Mouse (Mus musculus): ENCODE measurements at regions not wholly inside any gene's neighbourhood (a gene's known extent, or its start where the extent isn't known, plus 50 kb on each side); places are given as distances from the start of the nearest gene placed in this dataset.

DNA sequence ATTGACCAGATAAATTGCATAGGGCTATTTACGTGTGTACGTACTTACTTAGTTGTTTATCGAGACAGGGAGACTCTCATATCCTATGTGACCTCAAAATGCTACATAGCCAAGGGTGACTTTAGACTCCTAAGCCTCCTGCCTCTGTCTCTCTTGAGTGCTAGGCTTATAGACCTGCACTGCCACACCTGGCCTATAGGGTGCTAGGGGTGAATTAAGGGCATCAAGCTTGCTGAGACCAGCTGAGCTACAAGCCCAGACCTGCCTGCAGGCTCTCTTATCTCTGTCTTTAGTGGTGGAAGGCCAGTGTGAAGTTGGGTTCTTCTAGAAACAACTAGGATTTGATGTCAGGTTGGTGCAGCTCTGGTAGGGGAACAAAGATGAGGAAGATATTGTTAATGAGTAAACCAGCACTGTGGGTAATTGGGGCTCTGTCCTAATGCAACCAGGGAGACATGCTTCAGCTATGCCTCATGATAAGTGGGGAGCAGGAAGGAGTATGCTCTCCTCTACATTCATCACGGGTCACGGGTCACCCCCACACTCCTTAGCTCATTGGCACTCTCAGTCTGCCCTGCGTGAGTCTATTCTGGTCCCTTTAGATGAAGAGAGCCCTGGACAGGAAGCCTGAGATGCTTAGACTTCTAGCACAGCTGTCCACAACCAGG is 387.8 kb downstream of the Med13l start:
- in situ Hi-C loops (cut with MboI; ENCODE audit: low pct_unique_long_range_greater_than_20kb in 1 of 2, low sequenced_read_pairs in 2 of 2, unreplicated experiment in 1 of 2) = no loop called here

DNA sequence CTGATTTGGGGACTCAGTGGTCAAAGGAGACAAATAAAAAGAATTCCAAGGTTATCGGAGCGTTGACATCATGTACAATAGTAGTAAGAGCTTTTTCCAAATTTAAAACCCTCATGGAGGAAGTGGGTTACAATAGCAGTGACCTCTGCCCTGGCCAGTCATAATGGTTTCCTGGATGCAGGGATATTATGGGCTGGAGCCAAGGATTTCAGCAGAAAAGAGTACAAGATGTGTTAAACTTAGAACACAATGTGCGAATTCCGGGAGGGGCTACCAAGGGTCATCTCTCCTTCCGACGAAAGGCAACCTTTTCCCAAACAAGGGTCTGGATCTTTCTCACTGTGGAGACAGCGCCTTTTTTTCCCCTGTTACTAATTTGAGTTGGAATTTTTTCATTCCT is 390.6 kb downstream of the Med13l start:
- in situ Hi-C loops (cut with MboI; ENCODE audit: low pct_unique_long_range_greater_than_20kb in 1 of 2, low sequenced_read_pairs in 2 of 2, unreplicated experiment in 1 of 2) = no loop called here

DNA sequence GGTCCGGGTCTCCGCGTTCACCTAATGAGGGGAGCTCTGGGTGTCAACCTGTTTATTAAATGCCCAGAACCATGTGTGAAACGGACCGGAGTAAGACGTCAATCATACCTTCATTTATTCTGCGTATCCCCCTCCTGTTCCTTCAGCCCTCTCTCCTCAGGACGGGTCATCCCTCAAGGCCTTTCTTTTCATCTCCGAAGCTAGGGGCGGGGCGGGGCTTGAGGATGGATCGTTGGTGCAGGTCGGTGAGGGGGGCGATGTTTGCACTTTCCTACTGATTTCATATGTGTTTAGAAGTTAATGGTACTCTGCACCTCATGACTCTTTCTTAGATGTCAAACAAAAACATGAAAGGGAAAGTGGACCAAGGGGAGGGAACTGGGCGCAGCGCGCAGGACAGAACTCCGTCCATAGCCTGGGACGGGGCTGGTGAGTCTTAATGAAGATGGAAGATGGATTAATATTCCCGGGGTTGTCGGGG is 400.1 kb downstream of the Med13l start:
- in situ Hi-C loops (cut with MboI; ENCODE audit: low pct_unique_long_range_greater_than_20kb in 1 of 2, low sequenced_read_pairs in 2 of 2, unreplicated experiment in 1 of 2) = no loop called here

DNA sequence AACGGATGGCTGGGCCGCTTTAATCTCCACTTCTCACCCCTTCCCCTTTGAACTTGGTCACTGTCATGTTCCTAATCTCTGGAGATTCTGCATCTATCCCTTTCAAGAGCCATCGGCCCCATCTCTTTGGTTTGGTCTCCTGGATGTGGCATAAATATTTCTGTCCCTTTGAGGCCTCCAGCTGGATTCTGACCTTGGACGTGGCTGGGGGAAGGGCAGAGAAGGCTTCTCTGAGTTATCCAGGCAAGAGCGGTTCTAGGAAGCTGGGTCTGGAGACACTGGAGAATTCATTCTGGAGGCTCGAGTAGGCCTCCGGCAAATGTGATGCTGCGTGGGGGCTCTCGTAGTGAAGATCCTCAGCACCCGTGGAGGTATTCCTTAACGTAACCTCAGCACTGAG is 400.6 kb downstream of the Med13l start:
- in situ Hi-C loops (cut with MboI; ENCODE audit: low pct_unique_long_range_greater_than_20kb in 1 of 2, low sequenced_read_pairs in 2 of 2, unreplicated experiment in 1 of 2) = no loop called here

DNA sequence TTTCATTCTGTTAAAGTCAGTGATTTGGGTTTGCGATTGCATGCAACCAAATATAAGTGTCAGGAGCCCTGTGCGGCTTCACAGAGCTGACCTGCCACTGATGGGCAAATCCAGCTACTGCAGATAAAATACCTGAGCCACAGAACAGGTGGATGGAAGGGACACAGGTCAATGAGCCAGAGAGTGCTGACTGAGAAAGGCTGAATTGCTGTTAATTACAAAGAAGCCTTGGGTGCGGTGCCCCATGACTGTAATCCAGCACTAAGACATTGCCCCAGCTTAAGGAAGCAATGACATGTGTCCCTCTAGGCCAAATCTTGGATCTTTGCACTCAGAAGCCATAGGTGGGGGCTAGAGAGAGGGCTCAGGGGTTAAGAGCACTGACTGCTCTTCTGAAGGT is 401.7 kb downstream of the Med13l start:
- in situ Hi-C loops (cut with MboI; ENCODE audit: low pct_unique_long_range_greater_than_20kb in 1 of 2, low sequenced_read_pairs in 2 of 2, unreplicated experiment in 1 of 2) = no loop called here

DNA sequence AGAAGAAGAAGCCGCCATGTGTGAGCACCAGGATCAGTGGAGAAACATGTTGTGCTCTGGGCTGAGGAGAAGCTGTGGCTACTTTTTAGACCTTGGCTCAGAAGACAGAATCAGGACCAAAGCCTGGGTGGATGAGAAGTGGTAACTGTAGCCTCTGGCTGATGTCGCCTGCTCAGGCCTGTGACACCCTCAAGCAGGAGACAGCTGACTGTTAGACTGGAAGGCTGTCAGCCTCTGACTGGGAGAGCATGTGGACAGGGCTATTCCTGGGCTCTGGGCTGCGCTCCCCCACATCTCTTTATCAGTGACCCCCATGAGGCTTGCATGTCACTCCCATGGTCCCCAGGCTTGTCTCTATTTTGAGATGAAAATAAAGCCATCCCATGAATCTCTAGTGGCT is 402.5 kb downstream of the Med13l start:
- in situ Hi-C loops (cut with MboI; ENCODE audit: low pct_unique_long_range_greater_than_20kb in 1 of 2, low sequenced_read_pairs in 2 of 2, unreplicated experiment in 1 of 2) = no loop called here

DNA sequence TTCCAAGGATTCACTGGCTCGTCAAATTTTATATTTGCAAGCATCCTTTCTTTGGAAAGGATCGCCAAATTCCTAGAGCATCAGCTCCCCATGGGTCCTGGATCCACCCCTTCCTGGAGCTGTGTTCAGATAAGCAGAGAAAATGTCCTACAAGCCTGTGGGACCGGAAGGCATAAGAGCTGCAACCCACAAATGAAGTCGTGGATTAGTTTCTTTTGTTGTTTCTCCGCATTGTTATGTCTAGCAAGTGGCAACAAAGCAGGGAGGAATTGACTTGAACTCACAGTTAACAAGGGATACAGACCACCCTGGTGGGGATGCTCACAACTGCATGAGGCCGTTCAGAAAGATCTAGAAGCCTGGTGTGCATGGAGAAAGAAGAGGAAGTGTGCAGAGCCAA is 406.4 kb downstream of the Med13l start:
- in situ Hi-C loops (cut with MboI; ENCODE audit: low pct_unique_long_range_greater_than_20kb in 1 of 2, low sequenced_read_pairs in 2 of 2, unreplicated experiment in 1 of 2) = no loop called here

DNA sequence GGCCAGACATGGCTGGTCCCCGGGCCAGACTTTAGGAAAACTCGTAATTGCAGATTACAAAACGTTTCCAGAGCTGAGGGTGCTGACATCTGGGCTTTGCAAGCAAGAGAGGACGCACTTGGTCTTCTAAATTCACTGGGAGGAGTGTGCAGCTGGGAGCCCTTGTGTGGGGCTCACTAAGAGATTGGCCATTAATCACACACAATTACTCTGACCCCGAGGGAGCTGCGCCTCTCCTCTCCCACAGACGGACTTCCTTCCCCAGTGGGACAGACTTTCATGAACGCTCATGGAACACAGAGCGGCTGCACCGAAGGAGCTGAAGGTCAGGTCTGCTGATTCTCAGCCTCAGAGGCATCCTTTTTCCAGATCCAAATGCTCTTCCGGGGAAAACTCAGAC is 407.2 kb downstream of the Med13l start:
- in situ Hi-C loops (cut with MboI; ENCODE audit: low pct_unique_long_range_greater_than_20kb in 1 of 2, low sequenced_read_pairs in 2 of 2, unreplicated experiment in 1 of 2) = no loop called here

DNA sequence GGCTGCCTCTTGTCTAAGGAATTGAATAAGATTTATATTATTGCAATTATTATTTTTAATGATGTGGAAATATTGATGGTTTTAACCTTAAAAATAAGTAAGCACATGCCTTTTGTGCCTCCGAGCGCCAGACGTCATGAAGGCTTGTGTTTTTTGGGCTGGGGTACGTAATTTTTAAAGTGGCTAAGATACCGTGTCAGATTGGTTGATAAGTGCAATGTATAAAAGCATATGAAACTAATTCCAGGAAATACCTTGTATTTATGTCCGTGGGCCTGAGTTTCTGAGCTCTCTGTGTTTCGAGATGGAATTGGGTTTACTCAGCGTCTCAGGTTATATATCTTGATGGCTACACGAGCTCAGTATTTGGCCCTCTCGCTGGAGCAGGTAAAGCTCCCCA is 414.7 kb downstream of the Med13l start:
- in situ Hi-C loops (cut with MboI; ENCODE audit: low pct_unique_long_range_greater_than_20kb in 1 of 2, low sequenced_read_pairs in 2 of 2, unreplicated experiment in 1 of 2) = no loop called here

DNA sequence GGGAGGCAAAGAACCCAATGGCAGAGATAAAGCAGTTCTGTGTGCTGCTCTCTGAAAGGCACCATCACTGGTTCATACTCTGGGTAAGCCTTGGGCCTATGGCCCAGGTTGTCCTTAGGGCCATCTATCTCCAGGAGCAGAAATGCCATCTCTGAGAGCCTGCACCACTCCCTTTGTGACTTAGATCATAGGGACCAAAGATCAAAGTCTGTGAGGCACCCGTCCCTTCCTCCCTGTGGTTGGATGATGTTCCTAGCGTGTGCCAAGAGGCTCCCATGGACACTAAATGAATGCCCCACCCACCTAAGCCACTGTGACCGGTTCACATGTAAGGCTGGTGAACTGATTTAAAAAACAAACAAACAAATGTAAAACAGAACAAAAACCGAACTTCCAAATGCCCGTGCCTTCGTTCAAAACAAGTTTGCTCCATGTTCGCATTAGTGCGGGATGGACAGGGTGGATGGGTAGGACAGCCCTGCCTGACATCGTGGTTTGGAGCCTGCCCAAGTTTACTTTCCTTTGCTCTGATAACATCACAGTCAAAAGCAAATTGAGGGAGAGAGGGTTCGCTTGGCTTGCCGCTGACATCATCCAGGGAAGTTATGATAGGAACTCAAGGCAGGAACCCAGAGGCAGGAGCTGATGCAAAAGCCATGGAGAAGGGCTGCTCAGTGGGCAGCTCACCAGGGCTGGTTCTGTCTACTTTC is 418.6 kb downstream of the Med13l start:
- in situ Hi-C loops (cut with MboI; ENCODE audit: low pct_unique_long_range_greater_than_20kb in 1 of 2, low sequenced_read_pairs in 2 of 2, unreplicated experiment in 1 of 2) = no loop called here

DNA sequence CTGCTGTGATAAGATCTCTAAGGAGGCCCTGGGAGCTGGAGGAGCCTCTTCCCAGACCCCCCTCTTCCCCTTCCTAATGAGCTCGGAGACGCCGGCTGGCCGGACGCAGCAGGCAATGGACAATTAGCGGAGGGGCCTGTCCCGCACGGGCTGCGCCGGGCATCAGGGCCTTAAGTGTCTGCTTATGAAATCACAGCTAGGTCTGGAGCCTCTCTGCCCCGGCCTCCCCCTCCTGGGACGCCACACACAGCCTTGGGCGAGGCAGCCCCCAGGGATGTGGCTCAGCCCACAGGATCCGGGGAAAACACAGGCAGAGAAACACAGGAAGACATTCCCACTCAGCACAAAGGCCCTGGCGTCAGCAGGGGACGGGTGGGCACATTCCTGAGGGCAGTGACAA is 420.6 kb downstream of the Med13l start:
- in situ Hi-C loops (cut with MboI; ENCODE audit: low pct_unique_long_range_greater_than_20kb in 1 of 2, low sequenced_read_pairs in 2 of 2, unreplicated experiment in 1 of 2) = no loop called here

DNA sequence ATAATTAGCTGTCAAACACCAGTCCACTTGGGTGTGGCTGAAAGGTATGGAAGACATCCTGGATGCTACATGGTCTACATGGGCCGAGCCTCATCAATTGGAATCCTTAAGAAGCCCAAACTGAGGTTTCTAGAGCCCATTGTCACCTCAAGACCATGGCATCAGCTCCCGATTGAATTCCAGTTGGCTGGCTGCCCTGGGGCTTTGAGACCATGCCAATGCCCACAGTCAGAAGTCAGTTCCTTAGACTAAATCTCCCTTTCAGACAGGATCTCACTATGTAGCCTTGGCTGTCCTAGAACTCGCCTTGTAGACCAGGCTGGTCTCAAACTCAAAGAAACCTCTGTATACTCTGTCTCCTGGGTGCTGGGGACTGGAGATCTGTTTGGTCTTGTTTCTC is 423.8 kb downstream of the Med13l start:
- in situ Hi-C loops (cut with MboI; ENCODE audit: low pct_unique_long_range_greater_than_20kb in 1 of 2, low sequenced_read_pairs in 2 of 2, unreplicated experiment in 1 of 2) = no loop called here

DNA sequence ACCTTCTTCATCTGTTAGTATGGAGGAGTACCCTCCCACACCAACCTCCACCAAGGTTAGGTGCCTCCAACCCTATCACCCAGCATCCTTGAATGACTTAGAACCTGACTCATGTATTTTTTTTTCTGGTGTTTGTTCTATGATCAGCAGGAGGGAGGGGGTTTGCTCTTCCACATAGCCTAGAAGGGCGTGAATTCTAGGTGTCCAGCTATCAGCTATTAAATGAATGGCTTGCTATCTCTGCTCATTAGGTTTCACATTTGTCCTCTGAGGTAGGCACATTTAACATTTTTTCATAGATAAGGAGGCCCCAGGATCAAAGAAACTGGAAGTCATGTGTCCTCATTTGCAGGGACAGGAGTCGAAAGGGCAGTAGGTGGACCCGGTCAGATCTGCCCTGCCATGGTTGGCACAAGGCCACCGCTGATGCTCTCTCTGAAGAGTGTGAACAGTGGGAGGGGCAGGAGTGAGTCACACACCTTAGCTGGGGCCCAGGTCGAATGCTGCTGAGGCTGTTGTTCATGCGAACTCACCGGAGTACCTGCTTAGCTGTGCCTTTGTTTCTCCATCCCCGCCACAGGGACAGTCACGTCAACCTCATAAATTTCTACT is 424.4 kb downstream of the Med13l start:
- in situ Hi-C loops (cut with MboI; ENCODE audit: low pct_unique_long_range_greater_than_20kb in 1 of 2, low sequenced_read_pairs in 2 of 2, unreplicated experiment in 1 of 2) = no loop called here

DNA sequence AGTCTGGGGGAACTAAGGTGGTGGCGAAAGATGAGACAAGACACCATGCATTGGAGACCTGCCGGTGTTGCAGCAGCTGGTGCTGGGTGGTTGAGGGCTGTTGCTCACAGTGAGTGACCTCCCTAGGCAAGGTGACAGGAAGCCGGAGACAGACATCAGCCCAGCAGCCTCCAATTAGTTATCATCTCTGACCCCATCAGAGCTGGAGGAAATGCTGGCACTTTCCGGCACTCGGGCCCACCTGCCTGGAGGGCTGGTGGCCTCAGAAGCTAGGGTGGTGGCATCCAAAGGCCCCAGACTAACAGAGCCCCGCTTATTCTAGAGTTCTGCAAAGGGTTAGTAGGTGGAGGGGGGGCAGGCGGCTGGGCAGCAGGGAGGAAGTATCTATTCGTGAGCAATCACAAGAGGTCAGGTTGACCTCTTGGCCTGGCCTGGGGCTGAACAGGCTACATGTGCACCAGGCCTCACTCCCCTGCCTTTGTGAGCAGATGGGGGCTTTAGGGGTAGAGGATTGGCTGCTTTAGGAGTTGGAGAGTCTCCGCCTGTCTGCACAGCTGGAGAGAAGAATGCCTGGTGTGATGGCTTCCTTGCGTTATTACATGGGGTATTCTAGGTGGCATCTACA is 427.0 kb downstream of the Med13l start:
- in situ Hi-C loops (cut with MboI; ENCODE audit: low pct_unique_long_range_greater_than_20kb in 1 of 2, low sequenced_read_pairs in 2 of 2, unreplicated experiment in 1 of 2) = no loop called here

DNA sequence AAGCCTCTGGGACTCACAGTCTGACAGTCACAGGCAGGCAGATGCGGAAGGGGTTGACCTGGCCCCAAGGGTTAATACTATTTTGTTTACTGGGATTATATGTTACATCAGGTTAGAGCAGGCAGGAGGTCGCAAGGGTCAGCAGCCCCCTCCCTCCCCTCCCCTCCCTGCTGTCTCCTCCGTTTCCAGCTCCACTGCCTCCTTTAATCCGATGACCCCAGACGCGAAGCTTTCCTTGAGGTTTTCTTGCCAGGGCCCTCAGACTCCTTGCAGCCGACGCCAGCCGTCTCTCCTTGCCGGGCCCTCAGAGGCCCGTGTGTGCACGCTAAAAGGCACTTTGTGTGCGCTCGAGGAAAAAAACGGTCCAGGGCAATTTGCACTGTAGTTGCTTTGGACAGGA is 438.6 kb downstream of the Med13l start:
- in situ Hi-C loops (cut with MboI; ENCODE audit: low pct_unique_long_range_greater_than_20kb in 1 of 2, low sequenced_read_pairs in 2 of 2, unreplicated experiment in 1 of 2) = no loop called here

DNA sequence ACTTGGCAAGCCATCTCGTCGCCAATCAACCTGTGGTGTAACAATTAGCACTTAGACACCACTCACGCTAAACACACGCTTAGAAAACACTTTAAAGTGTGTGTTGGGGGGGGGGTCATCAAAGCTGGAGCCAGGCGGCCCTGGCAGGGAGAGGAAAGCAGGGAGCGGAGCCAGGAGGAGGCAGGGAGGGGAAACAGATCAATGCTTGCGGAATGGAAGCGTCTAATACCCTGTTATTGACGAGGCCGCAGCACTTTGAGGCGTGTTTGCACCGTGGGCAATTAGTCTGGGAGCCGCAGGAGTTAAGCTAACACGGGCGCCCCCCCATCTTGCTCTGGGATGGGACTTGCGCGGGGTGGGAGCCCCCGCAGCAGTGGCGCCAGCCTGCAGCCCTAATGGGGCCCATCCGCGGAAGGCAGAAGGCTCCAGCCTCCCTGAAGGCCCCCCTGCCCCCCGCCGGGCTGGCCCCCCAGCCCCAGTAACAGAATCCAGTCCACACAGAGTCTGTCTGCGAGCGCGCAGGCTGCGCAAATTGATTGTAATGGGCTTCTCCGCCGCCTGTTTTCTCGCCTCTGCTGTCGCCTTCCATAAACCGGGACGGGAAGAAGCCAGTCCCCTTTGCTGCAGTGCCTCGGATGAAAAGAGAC is 445.5 kb downstream of the Med13l start:
- in situ Hi-C loops (cut with MboI; ENCODE audit: low pct_unique_long_range_greater_than_20kb in 1 of 2, low sequenced_read_pairs in 2 of 2, unreplicated experiment in 1 of 2) = no loop called here

DNA sequence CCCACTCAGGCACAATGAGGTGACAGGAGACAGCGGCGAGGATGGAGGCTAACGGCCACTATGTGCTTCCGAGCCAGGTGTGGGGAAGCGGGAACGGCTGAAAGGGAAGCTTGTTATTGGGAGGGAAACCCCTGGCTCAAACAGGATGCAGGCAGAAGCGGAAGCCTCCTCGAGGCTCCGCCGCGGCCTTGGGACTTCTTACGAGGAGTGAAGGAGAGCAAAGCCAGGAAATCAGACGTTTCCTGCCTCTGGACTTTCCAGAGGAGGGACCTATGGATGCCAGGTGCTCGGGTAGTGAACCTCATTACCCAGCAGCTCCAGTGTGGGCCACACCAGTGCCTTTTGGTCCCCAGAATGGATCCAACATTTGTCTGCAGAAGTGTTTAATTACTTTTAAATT is 449.6 kb downstream of the Med13l start:
- in situ Hi-C loops (cut with MboI; ENCODE audit: low pct_unique_long_range_greater_than_20kb in 1 of 2, low sequenced_read_pairs in 2 of 2, unreplicated experiment in 1 of 2) = no loop called here

DNA sequence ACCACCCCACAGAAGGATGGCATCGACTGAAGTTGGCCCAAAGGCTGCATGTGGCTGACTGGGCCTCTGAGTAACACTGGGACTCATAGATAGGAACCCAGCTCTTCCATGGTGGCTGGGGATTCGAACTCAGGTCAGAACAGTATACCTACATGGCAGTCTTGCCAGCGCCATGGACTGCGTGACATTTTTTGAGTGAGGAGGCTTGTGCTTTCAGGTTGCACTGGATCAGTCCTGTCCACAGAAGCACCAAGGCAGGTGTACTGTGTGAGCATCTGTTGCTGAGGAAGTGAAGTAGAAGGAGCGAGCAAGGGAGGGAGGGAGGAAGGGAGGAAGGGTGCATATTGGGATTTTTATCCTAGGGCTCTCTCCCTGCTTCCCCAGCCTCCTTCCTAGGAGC is 454.7 kb downstream of the Med13l start:
- in situ Hi-C loops (cut with MboI; ENCODE audit: low pct_unique_long_range_greater_than_20kb in 1 of 2, low sequenced_read_pairs in 2 of 2, unreplicated experiment in 1 of 2) = no loop called here

DNA sequence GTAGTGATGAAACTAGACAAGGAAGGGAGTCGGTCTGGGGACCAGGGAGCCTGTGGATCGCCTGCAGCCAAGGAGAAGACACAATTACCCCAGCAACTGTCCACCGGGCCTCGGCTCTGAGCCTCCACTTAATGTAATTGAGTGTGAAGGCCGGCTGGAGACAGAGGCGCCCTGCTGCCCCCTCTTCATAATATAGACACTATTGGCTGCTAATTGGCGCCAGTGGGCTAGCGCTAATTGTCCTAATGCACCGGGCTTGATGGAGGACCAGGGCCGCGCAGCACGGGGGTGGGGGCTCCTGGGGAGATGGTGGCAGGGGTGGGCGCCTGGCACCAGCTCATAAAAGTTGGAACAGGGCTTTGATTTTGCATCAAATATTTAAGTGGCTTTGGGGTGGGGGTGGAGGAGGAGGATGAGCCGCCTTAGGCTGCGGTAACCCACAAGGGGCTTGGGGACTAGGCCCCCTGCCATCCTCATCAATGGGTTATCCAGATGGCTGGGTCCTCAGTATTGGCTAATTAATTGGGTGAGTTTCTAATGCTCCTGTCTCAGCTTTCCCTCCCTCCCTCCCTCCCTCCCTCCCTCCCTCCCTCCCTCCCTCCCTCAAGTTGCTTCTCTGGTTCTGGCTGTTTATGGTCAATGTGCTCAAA is 455.3 kb downstream of the Med13l start:
- in situ Hi-C loops (cut with MboI; ENCODE audit: low pct_unique_long_range_greater_than_20kb in 1 of 2, low sequenced_read_pairs in 2 of 2, unreplicated experiment in 1 of 2) = no loop called here
